Mouse (Mus musculus) E14TG2a.4 (cell line): Measurements from ENCODE around the gene Polh.

Source experiments
- H3K27me3 ChIP-seq: 2 replicates; pipeline ENCODE4 v1.6.1; 2014; ENCODE audit warnings: low read length, control low read depth; ENCODE audit not compliant: insufficient read depth
- H3K36me3 ChIP-seq: 2 replicates; pipeline ENCODE4 v1.6.1; 2014; ENCODE audit warnings: low read length, control low read depth; ENCODE audit not compliant: insufficient read depth
- H3K4me1 ChIP-seq: replicated peaks from 2 replicates; pipeline ENCODE4 v1.6.1; 2014; ENCODE audit warnings: low read depth, low read length, control low read depth
- H3K4me3 ChIP-seq: replicated peaks from 2 replicates; pipeline ENCODE4 v1.5.1; 2014; ENCODE audit warnings: mild to moderate bottlenecking, low read length
- H3K9me3 ChIP-seq: 2 replicates; pipeline ENCODE4 v1.6.1; 2014; ENCODE audit warnings: low read length, control low read depth
- CTCF ChIP-seq: conservative IDR thresholded peaks from 2 replicates; pipeline ENCODE4 v1.5.1; 2014; ENCODE audit warnings: low read length
- NANOG ChIP-seq: IDR thresholded peaks from 2 replicates; pipeline ENCODE4 v1.6.1; 2014; ENCODE audit warnings: borderline replicate concordance, low read length, mixed read lengths
- POU5F1 ChIP-seq: IDR thresholded peaks from 2 replicates; pipeline ENCODE4 v1.6.1; 2014; ENCODE audit warnings: low read length, borderline replicate concordance

Gene Polh

DNA sequence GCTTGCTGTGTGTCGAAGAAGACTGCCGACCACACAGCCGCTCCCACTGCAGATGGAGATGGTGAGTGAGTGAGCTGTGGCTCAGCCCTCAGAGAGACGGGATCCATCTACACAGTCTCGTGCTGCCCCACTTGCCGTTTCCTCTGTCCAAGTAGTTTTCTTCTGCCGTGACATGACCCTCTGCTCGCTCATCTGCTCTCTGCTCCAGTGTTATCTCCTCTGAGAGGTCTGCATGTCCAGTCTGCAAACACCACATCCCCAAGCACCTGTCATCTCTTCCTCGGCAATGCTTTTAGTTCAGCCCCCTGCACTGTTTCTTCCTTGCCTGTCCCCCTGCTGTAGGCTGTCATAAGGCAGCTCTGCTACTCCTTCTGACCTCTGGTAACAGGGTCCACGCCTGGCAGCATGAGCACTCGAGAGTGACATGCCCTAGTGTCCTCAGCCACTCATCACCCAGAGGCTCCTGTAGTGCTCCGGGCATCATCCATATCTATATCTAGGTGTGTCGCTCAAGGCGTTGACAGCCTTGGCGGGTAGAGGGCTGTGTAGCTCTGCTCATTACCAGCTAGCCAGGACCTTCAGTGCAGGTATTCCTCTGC is 37.2 kb upstream of the Polh start:
- Histone ChIP-seq H3K4me1 (peaks cover 38% of the 10 kb centered on the region), H3K9me3 (no peaks in the 10 kb centered on the region)
- no peak for TF ChIP-seq POU5F1
- no peak for TF ChIP-seq CTCF
- no peak for TF ChIP-seq NANOG

DNA sequence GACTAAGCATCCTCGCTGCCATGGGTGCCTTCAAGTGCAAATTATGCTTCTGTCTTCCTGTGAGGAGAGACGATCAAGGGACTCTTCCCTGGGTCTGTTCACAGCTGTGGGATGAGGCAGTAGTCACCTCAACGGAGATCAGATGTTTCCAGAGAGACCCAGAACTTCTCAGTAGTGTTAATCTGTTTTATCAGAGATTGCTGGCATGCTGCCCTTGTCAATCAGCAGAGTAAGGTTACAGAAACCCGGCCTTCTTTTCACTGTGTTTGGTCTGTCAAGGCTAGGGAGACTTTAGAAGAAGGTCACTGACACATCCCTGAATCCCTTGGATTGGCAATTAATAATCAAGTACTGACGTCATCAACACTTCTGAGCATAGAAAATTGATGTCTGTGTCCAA is 35.0 kb upstream of the Polh start:
- Histone ChIP-seq H3K4me1 (peaks cover 17% of the 10 kb centered on the region), H3K4me3 (no peak overlapping the region)
- no peak for TF ChIP-seq NANOG
- TF ChIP-seq CTCF: no peak
- TF ChIP-seq POU5F1: no peak

More for the DNA sequence above, 37.2 kb upstream of the Polh start:
- Histone ChIP-seq H3K36me3 (peaks cover 97% of the 10 kb centered on the region), H3K27me3 (no peaks in the 10 kb centered on the region), H3K4me3 (no peak overlapping the region)

DNA sequence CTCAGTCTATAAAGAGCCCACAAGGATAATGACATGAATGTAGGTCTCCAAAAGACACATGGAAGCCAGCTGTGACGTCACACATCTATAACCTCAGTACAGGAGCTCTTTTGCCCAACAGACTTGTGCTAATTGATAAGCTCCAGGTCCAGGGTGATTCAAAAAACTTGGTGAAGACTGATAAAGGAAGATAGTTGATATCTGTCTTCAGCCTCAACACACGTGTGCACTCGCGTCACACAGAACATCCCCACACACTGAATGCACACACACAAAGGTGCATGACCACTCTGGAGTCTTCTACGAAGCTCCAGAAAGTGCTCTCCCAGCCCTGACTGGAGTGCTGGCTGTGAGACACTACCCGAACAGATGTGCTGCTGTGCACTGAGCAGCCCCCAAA is 34.6 kb upstream of the Polh start:
- Histone ChIP-seq H3K9me3 (no peaks in the 10 kb centered on the region), H3K4me1 (peaks cover 13% of the 10 kb centered on the region), H3K36me3 (peaks cover 97% of the 10 kb centered on the region), H3K4me3 (no peak overlapping the region), H3K27me3 (no peaks in the 10 kb centered on the region)
- TF ChIP-seq POU5F1 (no peak), NANOG (no peak), CTCF (no peak)

More for the DNA sequence above, 35.0 kb upstream of the Polh start:
- H3K27me3 ChIP-seq: no peaks in the 10 kb centered on the region
- peaks cover 97% of the 10 kb centered on the region for H3K36me3 ChIP-seq
- no peaks in the 10 kb centered on the region for H3K9me3 ChIP-seq

DNA sequence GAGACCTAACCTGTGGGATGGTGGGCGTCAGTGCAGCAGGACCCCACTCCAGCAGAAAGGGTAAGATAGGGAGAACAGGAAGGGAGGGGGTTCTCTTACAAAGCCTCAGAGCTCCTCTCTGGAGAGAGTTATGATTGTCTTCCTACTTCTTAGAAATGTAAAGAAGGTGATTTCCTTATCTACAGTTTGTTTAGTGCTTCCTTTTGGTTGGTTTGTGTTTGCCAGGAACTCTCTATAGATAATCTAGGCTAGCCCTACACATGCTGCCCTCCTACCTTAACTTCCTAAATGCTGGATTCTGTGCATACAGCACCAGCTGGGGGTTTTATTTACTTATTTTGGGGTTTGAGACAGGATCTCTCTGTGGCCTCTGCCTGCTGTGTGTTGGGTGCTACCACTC is 33.6 kb upstream of the Polh start:
- H3K4me1 ChIP-seq: peaks cover 5% of the 10 kb centered on the region

DNA sequence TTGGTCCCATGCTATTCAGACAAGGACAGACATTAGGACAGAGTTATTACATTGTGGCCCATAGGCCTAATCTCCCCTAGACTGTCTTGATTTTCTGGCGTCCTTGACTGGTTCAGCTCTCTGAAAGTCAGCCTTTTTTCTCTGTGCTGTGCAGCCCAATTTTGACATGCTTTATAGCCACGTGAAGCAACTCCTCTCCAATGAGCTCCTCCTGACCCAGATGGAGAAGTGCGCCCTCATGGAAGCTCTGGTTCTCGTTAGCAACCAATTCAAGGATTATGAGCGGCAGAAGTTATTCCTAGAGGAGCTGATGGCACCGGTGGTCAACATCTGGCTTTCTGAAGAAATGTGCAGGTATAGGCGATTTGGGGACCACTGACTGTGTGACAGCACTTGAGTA is 25.1 kb upstream of the Polh start:
- Histone ChIP-seq H3K4me1 (no peaks in the 10 kb centered on the region; the same call in 1 of the 2 replicates), H3K36me3 (peaks cover 100% of the 10 kb centered on the region)
- no peak for TF ChIP-seq POU5F1
- no peak for TF ChIP-seq NANOG
- TF ChIP-seq CTCF: no peak

More for the DNA sequence above, 33.6 kb upstream of the Polh start:
- no peaks in the 10 kb centered on the region for H3K9me3 ChIP-seq
- TF ChIP-seq CTCF: no peak
- no peak for TF ChIP-seq NANOG
- no peak for TF ChIP-seq POU5F1
- H3K4me3 ChIP-seq: no peak overlapping the region
- no peaks in the 10 kb centered on the region for H3K27me3 ChIP-seq
- H3K36me3 ChIP-seq: peaks cover 98% of the 10 kb centered on the region

DNA sequence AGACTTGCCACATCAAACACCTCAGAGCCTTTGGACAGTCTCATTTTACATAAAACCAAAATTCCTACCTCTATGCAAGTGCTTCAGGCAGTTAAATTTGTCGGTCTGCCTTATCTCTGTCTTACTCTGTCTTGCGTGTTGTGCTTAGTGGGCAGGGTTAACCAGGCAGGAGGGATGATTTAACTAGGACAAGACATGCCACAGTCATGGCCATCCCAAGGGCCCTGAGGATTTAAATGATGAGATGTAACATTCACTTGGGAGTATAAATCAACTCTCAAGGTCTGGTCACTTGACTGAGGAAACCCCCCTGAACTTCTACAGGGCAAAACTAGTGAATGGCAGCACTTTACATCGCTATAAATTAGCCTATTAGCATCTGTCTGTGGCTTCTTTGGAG is 19.2 kb upstream of the Polh start:
- Histone ChIP-seq H3K4me1 (no peaks in the 10 kb centered on the region), H3K4me3 (no peak overlapping the region), H3K9me3 (no peaks in the 10 kb centered on the region), H3K27me3 (no peaks in the 10 kb centered on the region), H3K36me3 (peaks cover 100% of the 10 kb centered on the region)
- TF ChIP-seq CTCF (no peak), NANOG (no peak), POU5F1 (no peak)

More for the DNA sequence above, 25.1 kb upstream of the Polh start:
- Histone ChIP-seq H3K27me3 (no peaks in the 10 kb centered on the region), H3K4me3 (no peak overlapping the region), H3K9me3 (no peaks in the 10 kb centered on the region)

DNA sequence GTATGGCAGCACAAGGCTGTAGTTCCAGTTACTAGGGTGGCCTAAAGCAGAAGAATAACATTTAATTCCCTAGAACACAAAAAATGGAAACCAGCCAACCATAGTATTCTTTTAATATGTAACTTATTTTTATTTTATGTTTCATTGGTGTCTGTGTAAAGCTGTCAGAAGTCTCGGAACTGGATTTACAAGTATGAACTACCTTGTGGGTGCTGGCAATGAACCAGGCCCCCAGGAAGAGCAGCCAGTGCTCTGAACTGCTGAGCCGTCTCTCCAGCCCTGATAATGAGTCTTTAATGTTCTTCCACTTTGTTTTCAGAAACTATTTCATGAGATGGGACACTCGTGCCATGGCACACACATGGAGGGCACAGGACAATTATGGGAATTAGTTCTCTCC is 8.1 kb upstream of the Polh start:
- TF ChIP-seq CTCF: no peak
- no peak for TF ChIP-seq NANOG
- TF ChIP-seq POU5F1: no peak
- Histone ChIP-seq H3K4me3 (no peak overlapping the region), H3K4me1 (peaks cover 7% of the 10 kb centered on the region; the same call in 1 of the 2 replicates), H3K36me3 (peaks cover 90% of the 10 kb centered on the region), H3K9me3 (no peaks in the 10 kb centered on the region), H3K27me3 (no peaks in the 10 kb centered on the region)

DNA sequence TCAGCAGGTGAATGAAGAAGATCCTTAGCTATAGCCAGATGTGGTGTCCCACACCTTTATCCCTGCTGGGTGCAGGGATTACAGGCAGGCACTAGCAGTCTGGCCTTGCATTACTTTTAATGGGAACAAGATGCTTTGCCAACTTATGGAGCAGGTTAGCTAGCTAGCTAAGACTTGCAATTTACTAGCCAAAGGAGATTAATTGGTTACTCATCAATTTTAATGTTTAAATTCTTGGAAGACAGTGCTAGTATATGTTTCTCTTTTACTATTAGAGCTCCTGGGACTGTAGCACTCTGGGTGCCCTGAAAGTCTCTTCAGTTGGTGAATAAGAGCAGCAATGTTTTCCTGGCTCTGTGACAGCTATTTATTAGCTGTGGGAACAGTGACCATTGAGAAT is 4.2 kb upstream of the Polh start:
- H3K27me3 ChIP-seq: no peaks in the 10 kb centered on the region
- peaks cover 23% of the 10 kb centered on the region for H3K4me1 ChIP-seq
- no peaks in the 10 kb centered on the region for H3K9me3 ChIP-seq
- H3K36me3 ChIP-seq: peaks cover 72% of the 10 kb centered on the region
- TF ChIP-seq CTCF (no peak), NANOG (no peak), POU5F1 (no peak)
- no peak overlapping the region for H3K4me3 ChIP-seq

DNA sequence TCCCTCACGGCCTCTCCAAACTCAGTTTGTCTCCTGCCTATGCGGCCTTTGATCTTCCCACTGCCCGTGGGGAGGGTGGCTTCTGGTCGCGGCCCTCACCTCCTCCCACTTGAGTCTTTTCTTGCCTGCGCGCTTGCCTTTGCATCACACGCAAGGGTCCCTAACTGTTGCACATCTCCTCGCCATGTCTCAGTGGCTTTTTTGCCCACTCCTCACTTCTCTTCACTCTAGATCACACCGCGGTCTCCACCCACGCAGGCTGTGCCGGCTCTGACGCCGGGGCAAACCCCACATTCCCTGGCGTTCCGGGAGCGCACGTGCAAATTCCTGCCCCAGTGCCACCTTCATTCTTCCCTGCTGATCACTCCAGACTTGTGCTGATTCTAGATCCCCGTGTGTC is 633 bp upstream of the Polh start:
- TF ChIP-seq POU5F1 (no peak), NANOG (no peak), CTCF (no peak)
- Histone ChIP-seq H3K27me3 (no peaks in the 10 kb centered on the region), H3K4me1 (peaks cover 33% of the 10 kb centered on the region), H3K36me3 (peaks cover 66% of the 10 kb centered on the region), H3K9me3 (no peaks in the 10 kb centered on the region), H3K4me3 (peak overlapping the region; percentile 99)
